Mouse (Mus musculus): ENCODE measurements around the gene Rtn3. TPM values are rescaled to one million over a fixed set of nuclear protein-coding genes. Genes with fewer than 3 reads are reported as not detected.

The Rtn3 gene
- polyA plus RNA-seq, 1 experiment = 197 TPM

GRCm38 (mm10) chr19:7388488-7388887 lies 94.6 kb downstream of the Rtn3 start:
- TF ChIP-seq POLR2A (IDR thresholded peaks at IDR 0.05; ENCODE audit: control insufficient read depth, extremely low read depth, insufficient read depth, low read length, poor library complexity) (no peak), CTCF (IDR thresholded peaks at IDR 0.05; ENCODE audit: borderline replicate concordance, control insufficient read depth, extremely low read depth, insufficient read depth, low read length, poor library complexity) (no peak)

GRCm38 (mm10) chr19:7386042-7386441 lies 97.0 kb downstream of the Rtn3 start:
- H3K4me1 ChIP-seq (replicated peaks; ENCODE audit: control insufficient read depth, insufficient read depth, low read length) = peaks cover 7% of the 10 kb centered on the region
- H3K27me3 ChIP-seq (ENCODE audit: control insufficient read depth, insufficient read depth, low read length) = no peaks in the 10 kb centered on the region
- no peaks in the 10 kb centered on the region for H3K36me3 ChIP-seq (ENCODE audit: control insufficient read depth, insufficient read depth, low read length)
- 77% methylated on average over 2 of the region's 2 CpGs for WGBS
- no peak for DNase-seq
- no peak overlapping the region for H3K4me3 ChIP-seq (ENCODE audit: control insufficient read depth, insufficient read depth, low read length)
- TF ChIP-seq CTCF (IDR thresholded peaks at IDR 0.05; ENCODE audit: borderline replicate concordance, control insufficient read depth, extremely low read depth, insufficient read depth, low read length, poor library complexity) = no peak
- TF ChIP-seq POLR2A (IDR thresholded peaks at IDR 0.05; ENCODE audit: control insufficient read depth, extremely low read depth, insufficient read depth, low read length, poor library complexity) = no peak
- H3K27ac ChIP-seq (ENCODE audit: control insufficient read depth, insufficient read depth, low read length) = no peak overlapping the region

More at GRCm38 (mm10) chr19:7388488-7388887, 94.6 kb downstream of the Rtn3 start:
- DNase-seq = no peak
- H3K36me3 ChIP-seq (ENCODE audit: control insufficient read depth, insufficient read depth, low read length) = no peaks in the 10 kb centered on the region
- no peaks in the 10 kb centered on the region for H3K27me3 ChIP-seq (ENCODE audit: control insufficient read depth, insufficient read depth, low read length)
- H3K4me1 ChIP-seq (replicated peaks; ENCODE audit: control insufficient read depth, insufficient read depth, low read length) = peaks cover 1% of the 10 kb centered on the region
- no peak overlapping the region for H3K27ac ChIP-seq (ENCODE audit: control insufficient read depth, insufficient read depth, low read length)
- 93% methylated on average over 6 of the region's 6 CpGs for WGBS
- no peak overlapping the region for H3K4me3 ChIP-seq (ENCODE audit: control insufficient read depth, insufficient read depth, low read length)

- Histone ChIP-seq H3K4me1 (replicated peaks; ENCODE audit: control insufficient read depth, insufficient read depth, low read length) (peaks cover 7% of the 10 kb centered on the region), H3K36me3 (ENCODE audit: control insufficient read depth, insufficient read depth, low read length) (no peaks in the 10 kb centered on the region), H3K27me3 (ENCODE audit: control insufficient read depth, insufficient read depth, low read length) (no peaks in the 10 kb centered on the region), H3K4me3 (ENCODE audit: control insufficient read depth, insufficient read depth, low read length) (peak within 1 kb of the TSS; percentile 86), H3K27ac (ENCODE audit: control insufficient read depth, insufficient read depth, low read length) (0 out of 2 replicates have a peak within 1 kb of the TSS, but pooled peaks have one; percentile 5)
- peak; percentile 99 for DNase-seq
- WGBS = 3% methylated on average over 49 of the region's 52 CpGs
- TF ChIP-seq POLR2A (IDR thresholded peaks at IDR 0.05; ENCODE audit: control insufficient read depth, extremely low read depth, insufficient read depth, low read length, poor library complexity) (peak; percentile 61), CTCF (IDR thresholded peaks at IDR 0.05; ENCODE audit: borderline replicate concordance, control insufficient read depth, extremely low read depth, insufficient read depth, low read length, poor library complexity) (no peak)
These were observed 99.9 kb downstream of the Rtn3 start, which contains the start of gene Spindoc for GRCm38 (mm10) chr19:7382903-7383865. Gene Spindoc, minus strand, starts transcription at chr19:7382994.

GRCm38 (mm10) chr19:7382248-7382902 lies 100.7 kb downstream of the Rtn3 start:
- TF ChIP-seq CTCF (IDR thresholded peaks at IDR 0.05; ENCODE audit: borderline replicate concordance, control insufficient read depth, extremely low read depth, insufficient read depth, low read length, poor library complexity) (no peak), POLR2A (IDR thresholded peaks at IDR 0.05; ENCODE audit: control insufficient read depth, extremely low read depth, insufficient read depth, low read length, poor library complexity) (no peak)
- Histone ChIP-seq H3K36me3 (ENCODE audit: control insufficient read depth, insufficient read depth, low read length) (no peaks in the 10 kb centered on the region), H3K27ac (ENCODE audit: control insufficient read depth, insufficient read depth, low read length) (0 out of 2 replicates have a peak overlapping the region, but pooled peaks have one; percentile 5), H3K4me1 (replicated peaks; ENCODE audit: control insufficient read depth, insufficient read depth, low read length) (peaks cover 7% of the 10 kb centered on the region), H3K4me3 (ENCODE audit: control insufficient read depth, insufficient read depth, low read length) (peak overlapping the region; percentile 86), H3K27me3 (ENCODE audit: control insufficient read depth, insufficient read depth, low read length) (no peaks in the 10 kb centered on the region)
- DNase-seq = peak; percentile 78
- WGBS = 1% methylated on average over 57 of the region's 60 CpGs

- Histone ChIP-seq H3K4me1 (replicated peaks; ENCODE audit: control insufficient read depth, insufficient read depth, low read length) (peaks cover 7% of the 10 kb centered on the region), H3K27me3 (ENCODE audit: control insufficient read depth, insufficient read depth, low read length) (no peaks in the 10 kb centered on the region), H3K4me3 (ENCODE audit: control insufficient read depth, insufficient read depth, low read length) (peak overlapping the region; percentile 86), H3K27ac (ENCODE audit: control insufficient read depth, insufficient read depth, low read length) (0 out of 2 replicates have a peak overlapping the region, but pooled peaks have one; percentile 5), H3K36me3 (ENCODE audit: control insufficient read depth, insufficient read depth, low read length) (no peaks in the 10 kb centered on the region)
- DNase-seq = no peak
- 0 out of 2 replicates have a peak, but pooled peaks have one; percentile 21 for TF ChIP-seq CTCF (IDR thresholded peaks at IDR 0.05; ENCODE audit: borderline replicate concordance, control insufficient read depth, extremely low read depth, insufficient read depth, low read length, poor library complexity)
- TF ChIP-seq POLR2A (IDR thresholded peaks at IDR 0.05; ENCODE audit: control insufficient read depth, extremely low read depth, insufficient read depth, low read length, poor library complexity) = no peak
- WGBS = 24% methylated on average over 8 of the region's 8 CpGs
These were observed 101.2 kb downstream of the Rtn3 start for GRCm38 (mm10) chr19:7381906-7382247.

- H3K27ac ChIP-seq (ENCODE audit: control insufficient read depth, insufficient read depth, low read length) = no peak overlapping the region
- 79% methylated on average over 2 of the region's 2 CpGs for WGBS
These were observed 105.4 kb downstream of the Rtn3 start for GRCm38 (mm10) chr19:7377639-7378038.

More at GRCm38 (mm10) chr19:7377639-7378038, 105.4 kb downstream of the Rtn3 start:
- Histone ChIP-seq H3K36me3 (ENCODE audit: control insufficient read depth, insufficient read depth, low read length) (peaks cover 20% of the 10 kb centered on the region), H3K27me3 (ENCODE audit: control insufficient read depth, insufficient read depth, low read length) (no peaks in the 10 kb centered on the region), H3K4me3 (ENCODE audit: control insufficient read depth, insufficient read depth, low read length) (no peak overlapping the region), H3K4me1 (replicated peaks; ENCODE audit: control insufficient read depth, insufficient read depth, low read length) (peaks cover 4% of the 10 kb centered on the region; the same call in 1 of the 2 replicates)
- DNase-seq = no peak
- TF ChIP-seq POLR2A (IDR thresholded peaks at IDR 0.05; ENCODE audit: control insufficient read depth, extremely low read depth, insufficient read depth, low read length, poor library complexity) (no peak), CTCF (IDR thresholded peaks at IDR 0.05; ENCODE audit: borderline replicate concordance, control insufficient read depth, extremely low read depth, insufficient read depth, low read length, poor library complexity) (no peak)

Other genes with a start within 250 kb of the Rtn3 start
- 55.9 and 71.6 TPM in 2 replicates for gene Naa40, start 242.1 kb downstream of the Rtn3 start, polyA plus RNA-seq (2012; rRNA removed)
- gene Rcor2, start 216.0 kb downstream of the Rtn3 start, polyA plus RNA-seq (2012; rRNA removed) = 31.2 and 42.8 TPM in 2 replicates
- 189 and 212 TPM in 2 replicates for gene Mark2, start 141.4 kb downstream of the Rtn3 start, polyA plus RNA-seq (2012; rRNA removed)
- gene Spindoc, start 100.3 kb downstream of the Rtn3 start, polyA plus RNA-seq (2012; rRNA removed) = 48.9 and 61.9 TPM in 2 replicates
- 68.3 and 80.8 TPM in 2 replicates for gene 2700081O15Rik, start 65.7 kb downstream of the Rtn3 start, polyA plus RNA-seq (2012; rRNA removed)
- gene Atl3, start 10.8 kb upstream of the Rtn3 start, polyA plus RNA-seq (2012; rRNA removed) = 15.3 and 17.4 TPM in 2 replicates
- 21.1 and 30.7 TPM in 2 replicates for gene Pla2g16, start 74.2 kb upstream of the Rtn3 start, polyA plus RNA-seq (2012; rRNA removed)
- 3.4 and 4.2 TPM in 2 replicates for gene Lgals12, start 123.9 kb upstream of the Rtn3 start, polyA plus RNA-seq (2012; rRNA removed)
- gene Hrasls5, start 129.3 kb upstream of the Rtn3 start, polyA plus RNA-seq (2012; rRNA removed) = 0.32 and 1.7 TPM in 2 replicates
- not detected in 2 replicates for gene Slc22a19, start 228.0 kb upstream of the Rtn3 start, polyA plus RNA-seq (2012; rRNA removed)